In the genomic region with DNA sequence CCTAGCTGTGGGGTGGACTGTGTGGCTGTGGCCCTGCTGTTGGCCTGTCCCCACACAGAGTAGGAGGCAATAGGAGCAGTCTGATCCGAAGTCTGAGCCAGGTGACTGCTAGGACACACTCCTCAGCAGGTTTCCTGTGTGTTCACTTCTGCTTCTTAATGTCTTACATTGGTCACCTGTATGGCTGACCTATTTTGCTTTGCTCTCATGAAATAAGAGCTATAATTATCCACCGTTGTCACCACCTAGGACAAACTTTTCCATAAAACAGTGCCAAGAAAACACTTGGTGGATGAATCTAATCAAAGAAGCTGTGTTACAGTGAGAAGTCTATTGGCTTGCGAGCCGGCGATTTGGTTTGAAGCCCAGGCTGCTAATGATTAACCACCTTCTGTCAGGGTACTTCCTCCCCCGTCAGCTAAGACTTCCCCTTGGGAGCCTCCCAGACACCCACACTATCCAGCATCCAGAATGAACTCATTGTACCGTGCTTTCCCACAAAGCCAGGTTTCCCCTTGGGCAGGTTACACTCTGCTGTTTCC, we compare ENCODE assay signal across 9 mouse cellular contexts. TPM values are rescaled to one million over a fixed set of nuclear protein-coding genes. Genes with fewer than 3 reads are reported as not detected.
DNase-seq lines count a peak whose midpoint lies in the region; ATAC-seq lines count a peak whose summit lies in the region.
"Had no signal": no experiment of that assay in that cellular context is flagged by ENCODE, and none has a peak within 500 bp of the region (broad histone marks: within the 10 kb centered on the region; RNA-seq: fewer than 3 reads in every experiment).

No protein-coding gene starts in this region.

- peak; percentile 58 for ATAC-seq in granulocyte monocyte progenitor cell, adult 5-6 weeks (replicated peaks; ENCODE audit: poor library complexity, severe bottlenecking)
- ATAC-seq in kidney, embryonic 15.5 days (replicated peaks; ENCODE audit: low FRiP score) = peak; percentile 89

- intact Hi-C loops in gastrocnemius, postnatal 14 days (cut with DNase I; ENCODE audit: low total_unique reads) = no loop called here

- peak; percentile 31 for DNase-seq in gastrocnemius, adult 18-20 months (ENCODE audit: low spot score)
- DNase-seq in gastrocnemius, postnatal 14 days = no peak
- DNase-seq in brain, adult 2 months (ENCODE audit: low read depth, low spot score) = peak; percentile 67
- DNase-seq in ovary, postnatal 10 days (ENCODE audit: low spot score) = no peak
- no peak for DNase-seq in thymus, postnatal 25 days
- DNase-seq in urinary bladder, postnatal 4 days (ENCODE audit: low spot score in 2 of 2) = no peak

- H3K4me3 ChIP-seq in kidney, embryonic 15.5 days (replicated peaks) = no peak overlapping the region
- H3K4me3 ChIP-seq: midbrain, embryonic 10.5 days had no signal

- H3K4me1 ChIP-seq in kidney, embryonic 15.5 days = peaks cover 6% of the 10 kb centered on the region
- H3K4me1 ChIP-seq: midbrain, embryonic 10.5 days had no signal

- H3K27ac ChIP-seq in kidney, embryonic 15.5 days = no peak overlapping the region
- H3K27ac ChIP-seq: midbrain, embryonic 10.5 days had no signal

- H3K27me3 ChIP-seq in kidney, embryonic 15.5 days = no peaks in the 10 kb centered on the region

- H3K36me3 ChIP-seq in kidney, embryonic 15.5 days = no peaks in the 10 kb centered on the region
- H3K36me3 ChIP-seq: midbrain, embryonic 10.5 days had no signal

- WGBS in kidney, embryonic 15.5 days = 37% methylated on average over 7 of the region's 7 CpGs

- H3K9ac ChIP-seq in kidney, embryonic 15.5 days = no peak overlapping the region

- no peak overlapping the region for H3K4me2 ChIP-seq in kidney, embryonic 15.5 days

- no peaks in the 10 kb centered on the region for H3K9me3 ChIP-seq in kidney, embryonic 15.5 days (replicated peaks)
- H3K9me3 ChIP-seq: midbrain, embryonic 10.5 days had no signal

RNA-seq across cellular contexts. Expression of a gene that starts 14.5 kb away (rescaled TPM):
- 1 to 10 TPM; 4.4 to 9.9 TPM for total RNA-seq in gastrocnemius, adult 18-20 months (2021)
- 10 to 100 TPM in 1 of 2 experiments, 1 to 10 TPM in 1; 9.8 to 12.9 TPM for total RNA-seq in gastrocnemius, postnatal 14 days (2021)
- 55.0 and 90.4 TPM in 2 replicates for total RNA-seq in granulocyte monocyte progenitor cell, adult 5-6 weeks (2014; fragmentation: Nextera tagmentation)
- 98.1 and 98.8 TPM in 2 replicates for total RNA-seq in granulocyte monocyte progenitor cell, adult 5-6 weeks (2017)
- 32.1 and 41.6 TPM in 2 replicates for polyA plus RNA-seq in kidney, embryonic 15.5 days (2015; fragmentation: Nextera tagmentation; extraction: Ambion mirVana)

Comparison
In these comparisons a context has a peak if more than half of its experiments do, and no peak if none do; other contexts are left out.
1. DNase-seq: peak in gastrocnemius, adult 18-20 months (single experiment) and brain, adult 2 months (single experiment); none in gastrocnemius, postnatal 14 days (single experiment), ovary, postnatal 10 days (single experiment), thymus, postnatal 25 days (single experiment) and urinary bladder, postnatal 4 days (0 of 2).
2. RNA of a gene that starts 14.5 kb away (total RNA-seq): 55.0 to 98.8 TPM in granulocyte monocyte progenitor cell, adult 5-6 weeks; 9.8 to 12.9 TPM in gastrocnemius, postnatal 14 days and 4.4 to 9.9 TPM in gastrocnemius, adult 18-20 months; every median in the first group is over 4 times any median in the second.